Mouse (Mus musculus) heart, embryonic 12.5 days (tissue): Measurements from ENCODE around the gene Gm20388. TPM values are rescaled to one million over a fixed set of nuclear protein-coding genes. Genes with fewer than 3 reads are reported as not detected.
A peak's percentile ranks its signal among the peaks of the same experiment; 100 is the strongest.

Experiments used
- ATAC-seq: fragments of 200-750 bp; cut with Nextera tagmentation; 2 replicates; pipeline ENCODE4 v1.8.0; 2017; ENCODE audit warnings: moderate TSS enrichment, moderate library complexity; ENCODE audit not compliant: insufficient number of reproducible peaks, low FRiP score
- H3K27ac ChIP-seq: fragments of 300-500 bp; sonication (generic); 2 replicates; pipeline ENCODE4 v1.5.1; 2016; ENCODE audit warnings: mild to moderate bottlenecking, moderate library complexity; ENCODE audit not compliant: poor library complexity, severe bottlenecking
- H3K27me3 ChIP-seq: fragments of 300-500 bp; sonication (generic); replicated peaks from 2 replicates; pipeline ENCODE4 v1.6.1; 2016; ENCODE audit warnings: mild to moderate bottlenecking, moderate library complexity
- H3K36me3 ChIP-seq: fragments of 300-500 bp; sonication (generic); 2 replicates; pipeline ENCODE4 v1.6.1; 2016; ENCODE audit warnings: mild to moderate bottlenecking, moderate library complexity
- H3K4me1 ChIP-seq: fragments of 300-500 bp; sonication (generic); replicated peaks from 2 replicates; pipeline ENCODE4 v1.6.1; 2016; ENCODE audit warnings: mild to moderate bottlenecking
- H3K4me2 ChIP-seq: fragments of 300-500 bp; sonication (generic); 2 replicates; pipeline ENCODE4 v1.6.1; 2016; ENCODE audit warnings: mild to moderate bottlenecking, moderate library complexity
- H3K4me3 ChIP-seq: fragments of 300-500 bp; sonication (generic); 2 replicates; pipeline ENCODE4 v1.5.1; 2016; ENCODE audit warnings: mild to moderate bottlenecking
- H3K9ac ChIP-seq: fragments of 300-500 bp; sonication (generic); 2 replicates; pipeline ENCODE4 v1.6.1; 2016; ENCODE audit warnings: mild to moderate bottlenecking, moderate library complexity
- H3K9me3 ChIP-seq: fragments of 300-500 bp; sonication (generic); replicated peaks from 2 replicates; pipeline ENCODE4 v1.6.1; 2016; ENCODE audit warnings: mild to moderate bottlenecking, moderate library complexity
- WGBS: fragments of 180-500 bp; shearing (Covaris S2); methylation state at CpG from one replicate; pipeline ENCODE4 v1.1.7; 2016; 5-methylcytosine and 5-hydroxymethylcytosine counted together
- polyA plus RNA-seq: library from polyadenylated mRNA; unstranded; fragments of >200 nt; fragmentation: Nextera tagmentation; extraction: Ambion mirVana; gene quantifications from 2 replicates; pipeline ENCODE4 v1.2.1, GENCODE M21; 2016

Gm20388 gene
- polyA plus RNA-seq, 1 experiment from 2014 or later: not detected

- H3K27me3 ChIP-seq: peaks cover 37% of the 10 kb centered on the region
- no peak overlapping the region for H3K4me3 ChIP-seq
- H3K9me3 ChIP-seq: no peaks in the 10 kb centered on the region
- H3K27ac ChIP-seq: no peak overlapping the region
- no peak overlapping the region for H3K4me2 ChIP-seq
- ATAC-seq: no peak
- peaks cover 75% of the 10 kb centered on the region for H3K4me1 ChIP-seq
- H3K36me3 ChIP-seq: peaks cover 4% of the 10 kb centered on the region; the same call in 1 of the 2 replicates
- WGBS: 71% methylated on average over 11 of the region's 11 CpGs
- H3K9ac ChIP-seq: no peak overlapping the region
Observed at GRCm38 (mm10) chr8:122667854-122668253, 2757.2 kb downstream of the Gm20388 start.

GRCm38 (mm10) chr8:122669370-122669769, 2758.7 kb downstream of the Gm20388 start:
- no peak for ATAC-seq
- H3K4me2 ChIP-seq: no peak overlapping the region
- 28% methylated on average over 5 of the region's 5 CpGs for WGBS
- H3K27ac ChIP-seq: no peak overlapping the region
- peaks cover 7% of the 10 kb centered on the region; the same call in 1 of the 2 replicates for H3K36me3 ChIP-seq
- H3K9ac ChIP-seq: no peak overlapping the region
- no peak overlapping the region for H3K4me3 ChIP-seq
- peaks cover 51% of the 10 kb centered on the region for H3K27me3 ChIP-seq
- H3K9me3 ChIP-seq: no peaks in the 10 kb centered on the region
- peaks cover 65% of the 10 kb centered on the region for H3K4me1 ChIP-seq

GRCm38 (mm10) chr8:122670001-122670400, 2759.4 kb downstream of the Gm20388 start:
- Histone ChIP-seq H3K36me3 (peaks cover 7% of the 10 kb centered on the region; the same call in 1 of the 2 replicates), H3K4me3 (no peak overlapping the region), H3K4me1 (peaks cover 59% of the 10 kb centered on the region), H3K27ac (no peak overlapping the region), H3K4me2 (no peak overlapping the region), H3K9ac (no peak overlapping the region), H3K27me3 (peaks cover 56% of the 10 kb centered on the region), H3K9me3 (no peaks in the 10 kb centered on the region)
- no peak for ATAC-seq
- WGBS: 40% methylated on average over 11 of the region's 11 CpGs

GRCm38 (mm10) chr8:122670718-122671117, 2760.1 kb downstream of the Gm20388 start:
- no peak overlapping the region for H3K27ac ChIP-seq
- H3K4me1 ChIP-seq: peaks cover 52% of the 10 kb centered on the region
- H3K9me3 ChIP-seq: no peaks in the 10 kb centered on the region
- H3K9ac ChIP-seq: no peak overlapping the region
- H3K36me3 ChIP-seq: peaks cover 7% of the 10 kb centered on the region; the same call in 1 of the 2 replicates
- 67% methylated on average over 3 of the region's 3 CpGs for whole genome bisulfite sequencing
- H3K4me2 ChIP-seq: no peak overlapping the region
- H3K27me3 ChIP-seq: peaks cover 63% of the 10 kb centered on the region
- H3K4me3 ChIP-seq: no peak overlapping the region
- ATAC-seq: no peak

GRCm38 (mm10) chr8:122671894-122672293, 2761.3 kb downstream of the Gm20388 start:
- ATAC-seq: no peak
- H3K27me3 ChIP-seq: peaks cover 74% of the 10 kb centered on the region
- WGBS: 75% methylated on average over 6 of the region's 6 CpGs

GRCm38 (mm10) chr8:122673989-122674388, 2763.3 kb downstream of the Gm20388 start:
- no peak overlapping the region for H3K27ac ChIP-seq
- 87% methylated on average over 12 of the region's 12 CpGs for WGBS
- H3K9ac ChIP-seq: no peak overlapping the region
- ATAC-seq: no peak
- H3K27me3 ChIP-seq: peaks cover 84% of the 10 kb centered on the region
- H3K4me3 ChIP-seq: no peak overlapping the region
- H3K9me3 ChIP-seq: no peaks in the 10 kb centered on the region
- H3K4me1 ChIP-seq: peaks cover 39% of the 10 kb centered on the region
- peaks cover 7% of the 10 kb centered on the region; the same call in 1 of the 2 replicates for H3K36me3 ChIP-seq
- no peak overlapping the region for H3K4me2 ChIP-seq

More at GRCm38 (mm10) chr8:122671894-122672293, 2761.3 kb downstream of the Gm20388 start:
- Histone ChIP-seq H3K4me1 (peaks cover 46% of the 10 kb centered on the region), H3K27ac (no peak overlapping the region), H3K4me3 (no peak overlapping the region), H3K9ac (no peak overlapping the region), H3K36me3 (peaks cover 7% of the 10 kb centered on the region; the same call in 1 of the 2 replicates), H3K4me2 (no peak overlapping the region), H3K9me3 (no peaks in the 10 kb centered on the region)

GRCm38 (mm10) chr8:122674999-122675398, 2764.4 kb downstream of the Gm20388 start:
- no peak overlapping the region for H3K4me3 ChIP-seq
- H3K4me1 ChIP-seq: peaks cover 39% of the 10 kb centered on the region
- no peak overlapping the region for H3K9ac ChIP-seq
- no peak for ATAC-seq
- H3K36me3 ChIP-seq: peaks cover 7% of the 10 kb centered on the region; the same call in 1 of the 2 replicates
- H3K27ac ChIP-seq: no peak overlapping the region
- H3K9me3 ChIP-seq: no peaks in the 10 kb centered on the region
- H3K27me3 ChIP-seq: peaks cover 90% of the 10 kb centered on the region
- WGBS: 37% methylated on average over 7 of the region's 7 CpGs
- H3K4me2 ChIP-seq: 0 out of 2 replicates have a peak overlapping the region, but pooled peaks have one; percentile 98

- 80% methylated on average over 17 of the region's 17 CpGs for WGBS
- H3K27ac ChIP-seq: no peak overlapping the region
- no peak for ATAC-seq
- H3K4me3 ChIP-seq: peak overlapping the region; percentile 73; the same call in 1 of the 2 replicates
- peaks cover 7% of the 10 kb centered on the region; the same call in 1 of the 2 replicates for H3K36me3 ChIP-seq
- no peaks in the 10 kb centered on the region for H3K9me3 ChIP-seq
- peaks cover 90% of the 10 kb centered on the region for H3K27me3 ChIP-seq
- H3K9ac ChIP-seq: 0 out of 2 replicates have a peak overlapping the region, but pooled peaks have one; percentile 83
- H3K4me2 ChIP-seq: peak overlapping the region; percentile 98
- H3K4me1 ChIP-seq: peaks cover 36% of the 10 kb centered on the region
Observed at GRCm38 (mm10) chr8:122675596-122676420, 2765.2 kb downstream of the Gm20388 start.

- H3K9me3 ChIP-seq: no peaks in the 10 kb centered on the region
Observed at GRCm38 (mm10) chr8:122676621-122677480, 2766.2 kb downstream of the Gm20388 start.

GRCm38 (mm10) chr8:122677481-122678021, 2766.9 kb downstream of the Gm20388 start:
- H3K4me1 ChIP-seq: peaks cover 36% of the 10 kb centered on the region

More at GRCm38 (mm10) chr8:122676621-122677480, 2766.2 kb downstream of the Gm20388 start:
- Histone ChIP-seq H3K36me3 (peaks cover 7% of the 10 kb centered on the region; the same call in 1 of the 2 replicates), H3K4me3 (peak overlapping the region; percentile 73), H3K27ac (peak overlapping the region; percentile 34), H3K4me1 (peaks cover 34% of the 10 kb centered on the region), H3K4me2 (peak overlapping the region; percentile 98), H3K9ac (peak overlapping the region; percentile 83), H3K27me3 (peaks cover 89% of the 10 kb centered on the region)
- WGBS: 16% methylated on average over 16 of the region's 16 CpGs
- ATAC-seq: 0 out of 2 replicates have a peak, but pooled peaks have one; percentile 15

More at GRCm38 (mm10) chr8:122677481-122678021, 2766.9 kb downstream of the Gm20388 start:
- Histone ChIP-seq H3K36me3 (peaks cover 6% of the 10 kb centered on the region; the same call in 1 of the 2 replicates), H3K9ac (peak overlapping the region; percentile 83), H3K4me2 (peak overlapping the region; percentile 98), H3K4me3 (peak overlapping the region; percentile 73), H3K27me3 (peaks cover 89% of the 10 kb centered on the region), H3K9me3 (no peaks in the 10 kb centered on the region), H3K27ac (peak overlapping the region; percentile 34)
- 3% methylated on average over 35 of the region's 35 CpGs for WGBS
- no peak for ATAC-seq
